Mouse (Mus musculus) embryonic facial prominence, embryonic 14.5 days (tissue): ENCODE measurements around the gene Epdr1. TPM values are rescaled to one million over a fixed set of nuclear protein-coding genes. Genes with fewer than 3 reads are reported as not detected.
A peak's percentile ranks its signal among the peaks of the same experiment; 100 is the strongest.

ENCODE experiments used
- ATAC-seq: fragments of 200-750 bp; cut with Nextera tagmentation; 2 replicates; pipeline ENCODE4 v1.8.0; 2017; ENCODE audit warnings: low read depth, moderate number of reproducible peaks, moderate TSS enrichment
- DNase-seq: peaks from one replicate; pipeline ENCODE4 v3.0.0-alpha.2; 2015; ENCODE audit warnings: low spot score
- H3K27ac ChIP-seq: fragments of 300-500 bp; sonication (generic); replicated peaks from 2 replicates; pipeline ENCODE4 v1.5.1; 2014; ENCODE audit warnings: low read depth, mild to moderate bottlenecking, low read length, moderate library complexity
- H3K27me3 ChIP-seq: fragments of 300-500 bp; sonication (generic); replicated peaks from 2 replicates; pipeline ENCODE4 v1.6.1; 2014; ENCODE audit warnings: low read length; ENCODE audit not compliant: control insufficient read depth, insufficient read depth
- H3K36me3 ChIP-seq: fragments of 300-500 bp; sonication (generic); 2 replicates; pipeline ENCODE4 v1.6.1; 2014; ENCODE audit warnings: low read length, mixed read lengths; ENCODE audit not compliant: control insufficient read depth, insufficient read depth
- H3K4me1 ChIP-seq: fragments of 300-500 bp; sonication (generic); 2 replicates; pipeline ENCODE4 v1.6.1; 2014; ENCODE audit warnings: antibody characterized with exemption, low read length; ENCODE audit not compliant: control insufficient read depth, insufficient read depth
- H3K4me2 ChIP-seq: fragments of 300-500 bp; sonication (generic); 2 replicates; pipeline ENCODE4 v1.6.1; 2014; ENCODE audit warnings: low read depth, mild to moderate bottlenecking, low read length, moderate library complexity, mixed read lengths
- H3K4me3 ChIP-seq: fragments of 300-500 bp; sonication (generic); 2 replicates; pipeline ENCODE4 v1.5.1; 2014; ENCODE audit warnings: low read depth, mild to moderate bottlenecking, low read length
- H3K9ac ChIP-seq: fragments of 300-500 bp; sonication (generic); 2 replicates; pipeline ENCODE4 v1.6.1; 2014; ENCODE audit warnings: low read depth, mild to moderate bottlenecking, low read length, moderate library complexity, mixed read lengths
- H3K9me3 ChIP-seq: fragments of 300-500 bp; sonication (generic); 2 replicates; pipeline ENCODE4 v1.6.1; 2016; ENCODE audit warnings: low read length; ENCODE audit not compliant: control insufficient read depth
- WGBS: fragments of 180-500 bp; shearing (Covaris S2); extraction: QIAGEN DNeasy Blood & Tissue Kit; methylation state at CpG from one replicate; pipeline ENCODE4 v1.1.7; 2014; 5-methylcytosine and 5-hydroxymethylcytosine counted together
- polyA plus RNA-seq: library from polyadenylated mRNA; unstranded; fragments of >200 nt; fragmentation: Nextera tagmentation; extraction: Ambion mirVana; gene quantifications from 2 replicates; pipeline ENCODE4 v1.2.1, GENCODE M21; 2014

The Epdr1 gene
- polyA plus RNA-seq, 1 experiment from 2014 or later, result 39.4 TPM

- H3K27me3 ChIP-seq, result no peaks in the 10 kb centered on the region
- no peak for DNase-seq
- 92% methylated on average over 5 of the region's 5 CpGs for WGBS
- H3K4me2 ChIP-seq, result no peak overlapping the region
- no peak overlapping the region for H3K27ac ChIP-seq
- H3K9ac ChIP-seq, result no peak overlapping the region
- no peaks in the 10 kb centered on the region for H3K9me3 ChIP-seq
- H3K36me3 ChIP-seq, result no peaks in the 10 kb centered on the region
- ATAC-seq, result no peak
- H3K4me1 ChIP-seq, result no peaks in the 10 kb centered on the region
- H3K4me3 ChIP-seq, result no peak overlapping the region
Measured at GRCm38 (mm10) chr13:19630768-19631709, 11.3 kb upstream of the Epdr1 start.

DNA sequence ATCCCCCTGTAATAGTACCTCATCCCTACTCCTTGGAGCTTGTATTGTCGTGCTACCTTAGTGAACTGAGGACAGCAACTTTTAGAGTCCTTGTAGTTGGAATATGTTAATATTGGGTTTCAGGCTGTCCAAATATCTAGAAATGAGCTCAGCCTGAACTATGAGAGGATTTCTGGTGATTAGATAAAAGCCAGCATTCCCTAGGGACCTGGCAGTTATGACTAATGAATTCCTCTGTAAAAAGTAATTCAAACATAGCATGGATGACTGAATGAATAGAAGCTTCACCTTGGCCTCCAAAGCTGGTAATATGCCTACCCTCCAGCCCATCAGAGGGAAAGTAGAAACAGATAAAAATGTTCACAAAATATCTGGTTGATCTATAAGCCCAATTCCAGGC lies 6.7 kb upstream of the Epdr1 start:
- H3K9me3 ChIP-seq, result no peaks in the 10 kb centered on the region
- H3K4me2 ChIP-seq, result no peak overlapping the region
- peaks cover 6% of the 10 kb centered on the region; the same call in 1 of the 2 replicates for H3K4me1 ChIP-seq
- no peak overlapping the region for H3K9ac ChIP-seq
- DNase-seq (no peak), ATAC-seq (no peak)
- peaks cover 8% of the 10 kb centered on the region for H3K27me3 ChIP-seq
- WGBS, result 73% methylated on average over 1 of the region's 1 CpGs
- no peak overlapping the region for H3K4me3 ChIP-seq
- no peaks in the 10 kb centered on the region for H3K36me3 ChIP-seq
- no peak overlapping the region for H3K27ac ChIP-seq

DNA sequence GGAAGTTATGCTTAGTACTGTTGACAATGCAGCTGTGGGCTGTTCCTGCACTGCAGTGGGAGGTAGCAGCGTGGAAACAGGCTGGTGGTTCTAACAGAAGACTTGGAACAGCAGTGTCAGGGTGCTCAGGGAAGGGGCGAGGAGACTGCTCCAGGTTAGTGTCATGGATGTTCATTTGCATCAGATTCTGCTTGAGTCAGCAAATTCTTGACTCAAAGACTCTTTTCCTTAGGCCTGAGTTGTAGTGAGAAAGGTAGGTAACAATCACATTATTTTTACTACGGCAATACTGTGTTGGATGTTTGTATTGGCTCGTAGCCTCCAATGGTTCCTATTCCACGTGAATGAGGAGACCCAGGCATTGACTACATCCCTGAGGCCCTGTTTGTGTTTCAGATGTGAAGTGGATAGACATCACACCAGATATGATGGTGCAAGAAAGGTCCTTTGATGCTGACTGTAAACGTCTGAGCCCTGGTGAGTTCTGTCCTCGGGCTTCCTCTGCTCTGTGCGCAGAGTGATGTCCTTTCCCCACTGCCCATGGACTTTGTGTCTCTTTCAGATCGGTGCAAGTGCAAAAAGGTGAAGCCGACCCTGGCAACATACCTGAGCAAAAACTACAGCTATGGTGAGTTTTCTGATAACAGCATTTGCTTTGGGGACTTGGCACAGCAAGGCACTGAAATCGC lies 5.0 kb upstream of the Epdr1 start:
- DNase-seq, result no peak
- H3K36me3 ChIP-seq, result no peaks in the 10 kb centered on the region
- H3K27ac ChIP-seq, result no peak overlapping the region
- H3K27me3 ChIP-seq, result peaks cover 8% of the 10 kb centered on the region
- H3K4me1 ChIP-seq, result peaks cover 6% of the 10 kb centered on the region; the same call in 1 of the 2 replicates
- no peaks in the 10 kb centered on the region for H3K9me3 ChIP-seq
- ATAC-seq, result no peak
- peak overlapping the region; percentile 2; the same call in 1 of the 2 replicates for H3K4me2 ChIP-seq
- H3K4me3 ChIP-seq, result 0 out of 2 replicates have a peak overlapping the region, but pooled peaks have one; percentile 44
- WGBS, result 77% methylated on average over 11 of the region's 11 CpGs
- H3K9ac ChIP-seq, result no peak overlapping the region

GRCm38 (mm10) chr13:19623228-19623905 lies 3.6 kb upstream of the Epdr1 start:
- H3K9me3 ChIP-seq, result no peaks in the 10 kb centered on the region
- no peaks in the 10 kb centered on the region for H3K36me3 ChIP-seq
- H3K4me1 ChIP-seq, result peaks cover 6% of the 10 kb centered on the region; the same call in 1 of the 2 replicates
- H3K9ac ChIP-seq, result peak overlapping the region; percentile 64
- H3K4me2 ChIP-seq, result peak overlapping the region; percentile 82
- H3K27ac ChIP-seq, result no peak overlapping the region
- peak overlapping the region; percentile 44 for H3K4me3 ChIP-seq
- ATAC-seq, result peak; percentile 9; the same call in 1 of the 2 replicates
- WGBS, result 19% methylated on average over 29 of the region's 30 CpGs
- H3K27me3 ChIP-seq, result peaks cover 8% of the 10 kb centered on the region
- DNase-seq, result no peak

GRCm38 (mm10) chr13:19622573-19623227 lies 3.0 kb upstream of the Epdr1 start, which contains the start of gene Sfrp4:
Gene Sfrp4 (plus strand): TSS chr13:19623104.
- peak; percentile 80 for DNase-seq
- H3K36me3 ChIP-seq, result no peaks in the 10 kb centered on the region
- H3K4me1 ChIP-seq, result peaks cover 6% of the 10 kb centered on the region; the same call in 1 of the 2 replicates
- peak; percentile 71; the same call in 1 of the 2 replicates for ATAC-seq
- peaks cover 8% of the 10 kb centered on the region for H3K27me3 ChIP-seq
- peak within 1 kb of the TSS; percentile 82 for H3K4me2 ChIP-seq
- 4% methylated on average over 25 of the region's 25 CpGs for WGBS
- no peaks in the 10 kb centered on the region for H3K9me3 ChIP-seq
- H3K9ac ChIP-seq, result peak within 1 kb of the TSS; percentile 64
- no peak within 1 kb of the TSS for H3K27ac ChIP-seq
- H3K4me3 ChIP-seq, result peak within 1 kb of the TSS; percentile 44

DNA sequence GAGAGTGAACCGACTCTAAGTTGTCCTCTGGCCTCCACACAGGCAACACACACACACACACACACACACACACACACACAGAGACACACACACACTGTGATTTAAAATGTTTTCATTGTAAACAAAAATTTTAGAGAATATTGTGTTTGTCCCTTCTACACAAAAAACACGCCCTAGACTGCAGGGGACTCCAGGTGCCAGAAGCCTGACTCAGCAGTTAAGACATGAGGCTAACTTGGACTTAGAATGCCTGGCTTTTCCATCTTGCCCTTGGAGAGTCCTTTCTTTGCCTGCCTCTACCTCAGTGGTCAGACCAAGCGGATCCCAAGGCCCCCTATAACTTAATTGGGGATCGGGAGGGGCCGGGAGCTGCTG lies 899 bp downstream of the Epdr1 start:
- H3K4me1 ChIP-seq, result peaks cover 6% of the 10 kb centered on the region; the same call in 1 of the 2 replicates
- peak overlapping the region; percentile 94 for H3K4me2 ChIP-seq
- H3K27ac ChIP-seq, result peak overlapping the region; percentile 69; the same call in 1 of the 2 replicates
- H3K27me3 ChIP-seq, result peaks cover 7% of the 10 kb centered on the region
- H3K4me3 ChIP-seq, result peak overlapping the region; percentile 68
- DNase-seq, result peak; percentile 43
- 5% methylated on average over 5 of the region's 5 CpGs for WGBS
- peak; percentile 19; the same call in 1 of the 2 replicates for ATAC-seq
- no peaks in the 10 kb centered on the region for H3K9me3 ChIP-seq
- peak overlapping the region; percentile 78 for H3K9ac ChIP-seq
- H3K36me3 ChIP-seq, result no peaks in the 10 kb centered on the region

- H3K27ac ChIP-seq, result no peak overlapping the region
- no peak overlapping the region for H3K9ac ChIP-seq
- WGBS, result 96% methylated on average over 4 of the region's 4 CpGs
- H3K36me3 ChIP-seq, result no peaks in the 10 kb centered on the region
- H3K9me3 ChIP-seq, result no peaks in the 10 kb centered on the region
- peak overlapping the region; percentile 94 for H3K4me2 ChIP-seq
- DNase-seq, result no peak
- no peak for ATAC-seq
- H3K4me3 ChIP-seq, result no peak overlapping the region
- H3K27me3 ChIP-seq, result no peaks in the 10 kb centered on the region; the same call in 1 of the 2 replicates
- 0 out of 2 replicates have a peak, but pooled peaks cover under 1% of the 10 kb centered on the region for H3K4me1 ChIP-seq
Measured at GRCm38 (mm10) chr13:19618081-19618480, 1.6 kb downstream of the Epdr1 start.

GRCm38 (mm10) chr13:19614311-19614710 lies 5.4 kb downstream of the Epdr1 start:
- Histone ChIP-seq H3K4me1 (no peaks in the 10 kb centered on the region), H3K27ac (no peak overlapping the region), H3K4me3 (no peak overlapping the region), H3K9ac (no peak overlapping the region), H3K27me3 (no peaks in the 10 kb centered on the region), H3K4me2 (no peak overlapping the region), H3K9me3 (no peaks in the 10 kb centered on the region), H3K36me3 (no peaks in the 10 kb centered on the region)
- no peak for DNase-seq
- ATAC-seq, result no peak
- 86% methylated on average over 1 of the region's 1 CpGs for WGBS
